Mouse (Mus musculus) kidney, embryonic 14.5 days (tissue): ENCODE measurements around the gene Dnal4. TPM values are rescaled to one million over a fixed set of nuclear protein-coding genes. Genes with fewer than 3 reads are reported as not detected.

Experiments used
- ATAC-seq: fragments of 200-750 bp; cut with Nextera tagmentation; 2 replicates; pipeline ENCODE4 v1.8.0; 2017; ENCODE audit warnings: moderate number of reproducible peaks, mild to moderate bottlenecking, moderate TSS enrichment, moderate library complexity; ENCODE audit not compliant: low FRiP score, low TSS enrichment
- H3K27ac ChIP-seq: fragments of 300-500 bp; sonication (generic); 2 replicates; pipeline ENCODE4 v1.5.1; 2014; ENCODE audit warnings: low read depth, mild to moderate bottlenecking, low read length, moderate library complexity, mixed read lengths
- H3K27me3 ChIP-seq: fragments of 300-500 bp; sonication (generic); 2 replicates; pipeline ENCODE4 v1.6.1; 2014; ENCODE audit warnings: mild to moderate bottlenecking, low read length; ENCODE audit not compliant: control insufficient read depth, insufficient read depth
- H3K36me3 ChIP-seq: fragments of 300-500 bp; sonication (generic); 2 replicates; pipeline ENCODE4 v1.6.1; 2014; ENCODE audit warnings: low read length, mixed read lengths; ENCODE audit not compliant: control insufficient read depth, insufficient read depth
- H3K4me1 ChIP-seq: fragments of 300-500 bp; sonication (generic); 2 replicates; pipeline ENCODE4 v1.6.1; 2014; ENCODE audit warnings: low read length, mixed read lengths; ENCODE audit not compliant: control insufficient read depth, insufficient read depth
- H3K4me2 ChIP-seq: fragments of 300-500 bp; sonication (generic); replicated peaks from 2 replicates; pipeline ENCODE4 v1.6.1; 2014; ENCODE audit warnings: low read depth, mild to moderate bottlenecking, low read length
- H3K4me3 ChIP-seq: fragments of 300-500 bp; sonication (generic); 2 replicates; pipeline ENCODE4 v1.5.1; 2014; ENCODE audit warnings: mild to moderate bottlenecking, low read length
- H3K9ac ChIP-seq: fragments of 300-500 bp; sonication (generic); 2 replicates; pipeline ENCODE4 v1.6.1; 2014; ENCODE audit warnings: low read depth, mild to moderate bottlenecking, low read length, moderate library complexity
- H3K9me3 ChIP-seq: fragments of 300-500 bp; sonication (generic); 2 replicates; pipeline ENCODE4 v1.6.1; 2016; ENCODE audit warnings: low read length; ENCODE audit not compliant: control insufficient read depth
- WGBS: fragments of 180-500 bp; shearing (Covaris S2); extraction: QIAGEN DNeasy Blood & Tissue Kit; methylation state at CpG from one replicate; pipeline ENCODE4 v1.1.7; 2014; 5-methylcytosine and 5-hydroxymethylcytosine counted together
- polyA plus RNA-seq: library from polyadenylated mRNA; unstranded; fragments of >200 nt; fragmentation: Nextera tagmentation; extraction: Ambion mirVana; gene quantifications from 2 replicates; pipeline ENCODE4 v1.2.1, GENCODE M21; 2014

The Dnal4 gene
- polyA plus RNA-seq, 1 experiment from 2014 or later: 60.1 TPM

GRCm38 (mm10) chr15:79733640-79734039, 44.0 kb downstream of the Dnal4 start:
- Histone ChIP-seq H3K27ac (no peak overlapping the region), H3K9ac (no peak overlapping the region), H3K9me3 (no peaks in the 10 kb centered on the region), H3K4me2 (no peak overlapping the region), H3K36me3 (peaks cover 74% of the 10 kb centered on the region), H3K27me3 (no peaks in the 10 kb centered on the region), H3K4me1 (no peaks in the 10 kb centered on the region; the same call in 1 of the 2 replicates), H3K4me3 (no peak overlapping the region)
- 78% methylated on average over 4 of the region's 4 CpGs for WGBS
- no peak for ATAC-seq

DNA sequence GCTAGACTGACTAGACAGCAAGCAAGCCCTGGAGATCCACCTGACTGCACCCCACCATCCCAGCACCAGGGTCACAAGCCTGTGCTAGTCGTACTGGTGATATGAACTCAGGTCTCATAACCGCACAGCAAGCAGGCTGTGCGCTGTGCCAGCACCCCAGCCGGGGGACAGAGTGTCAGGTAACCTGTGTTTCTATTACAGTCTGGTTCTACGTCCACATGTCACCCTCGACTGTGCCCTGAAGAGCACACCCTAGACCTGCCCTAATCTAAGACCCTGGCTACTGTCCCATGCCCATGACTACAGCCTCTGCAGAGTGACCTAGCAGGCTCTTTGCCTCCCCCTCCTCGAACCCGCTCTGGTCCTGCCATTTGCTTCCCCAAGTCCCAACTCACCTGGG, 44.5 kb downstream of the Dnal4 start:
- Histone ChIP-seq H3K9me3 (no peaks in the 10 kb centered on the region), H3K4me2 (no peak overlapping the region), H3K4me3 (no peak overlapping the region), H3K4me1 (no peaks in the 10 kb centered on the region), H3K36me3 (peaks cover 74% of the 10 kb centered on the region), H3K27me3 (no peaks in the 10 kb centered on the region), H3K27ac (no peak overlapping the region), H3K9ac (no peak overlapping the region)
- WGBS: 91% methylated on average over 8 of the region's 8 CpGs
- ATAC-seq: no peak

GRCm38 (mm10) chr15:79731554-79731953, 46.1 kb downstream of the Dnal4 start:
- Histone ChIP-seq H3K27ac (no peak overlapping the region), H3K4me3 (no peak overlapping the region), H3K4me2 (no peak overlapping the region), H3K36me3 (peaks cover 78% of the 10 kb centered on the region), H3K9ac (no peak overlapping the region), H3K27me3 (no peaks in the 10 kb centered on the region), H3K4me1 (no peaks in the 10 kb centered on the region), H3K9me3 (no peaks in the 10 kb centered on the region)
- no peak for ATAC-seq
- WGBS: 92% methylated on average over 7 of the region's 7 CpGs

GRCm38 (mm10) chr15:79728731-79729388, 48.8 kb downstream of the Dnal4 start:
- Histone ChIP-seq H3K4me2 (no peak overlapping the region), H3K9me3 (no peaks in the 10 kb centered on the region), H3K27ac (no peak overlapping the region), H3K36me3 (peaks cover 78% of the 10 kb centered on the region), H3K9ac (no peak overlapping the region), H3K4me3 (no peak overlapping the region), H3K4me1 (no peaks in the 10 kb centered on the region), H3K27me3 (no peaks in the 10 kb centered on the region)
- ATAC-seq: no peak
- WGBS: 68% methylated on average over 10 of the region's 10 CpGs

DNA sequence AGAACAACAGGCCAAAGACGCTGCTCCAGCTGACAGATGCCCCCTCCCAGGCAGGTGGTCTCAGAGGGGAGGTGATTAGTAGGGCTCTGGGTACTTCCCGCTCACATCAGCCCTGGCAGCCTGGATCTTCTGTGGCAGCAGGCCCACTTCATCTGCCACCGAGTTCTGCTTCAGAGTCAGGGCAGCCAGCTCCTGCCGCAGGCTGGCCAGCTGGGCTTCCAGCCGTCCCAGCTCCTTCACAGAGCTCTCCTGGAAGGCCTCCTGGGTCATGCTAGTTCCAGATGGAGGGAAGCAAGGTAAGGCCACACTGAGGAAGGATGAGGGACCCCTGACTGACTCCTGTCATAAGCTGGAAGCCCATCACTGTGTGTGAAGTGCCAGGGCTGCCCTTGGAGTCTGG, 49.3 kb downstream of the Dnal4 start:
- H3K4me3 ChIP-seq: no peak overlapping the region
- no peak for ATAC-seq
- H3K27me3 ChIP-seq: no peaks in the 10 kb centered on the region
- H3K27ac ChIP-seq: no peak overlapping the region
- peaks cover 72% of the 10 kb centered on the region for H3K36me3 ChIP-seq
- H3K9ac ChIP-seq: no peak overlapping the region
- no peaks in the 10 kb centered on the region for H3K9me3 ChIP-seq
- H3K4me2 ChIP-seq: no peak overlapping the region
- WGBS: 69% methylated on average over 5 of the region's 5 CpGs
- no peaks in the 10 kb centered on the region for H3K4me1 ChIP-seq

- H3K27ac ChIP-seq: no peak overlapping the region
- no peak overlapping the region for H3K4me3 ChIP-seq
- no peaks in the 10 kb centered on the region for H3K4me1 ChIP-seq
- no peaks in the 10 kb centered on the region for H3K27me3 ChIP-seq
- no peak overlapping the region for H3K9ac ChIP-seq
- no peak overlapping the region for H3K4me2 ChIP-seq
- peaks cover 68% of the 10 kb centered on the region for H3K36me3 ChIP-seq
- 95% methylated on average over 6 of the region's 6 CpGs for WGBS
- ATAC-seq: no peak
- H3K9me3 ChIP-seq: no peaks in the 10 kb centered on the region
These were observed 49.8 kb downstream of the Dnal4 start for GRCm38 (mm10) chr15:79727840-79728239.

DNA sequence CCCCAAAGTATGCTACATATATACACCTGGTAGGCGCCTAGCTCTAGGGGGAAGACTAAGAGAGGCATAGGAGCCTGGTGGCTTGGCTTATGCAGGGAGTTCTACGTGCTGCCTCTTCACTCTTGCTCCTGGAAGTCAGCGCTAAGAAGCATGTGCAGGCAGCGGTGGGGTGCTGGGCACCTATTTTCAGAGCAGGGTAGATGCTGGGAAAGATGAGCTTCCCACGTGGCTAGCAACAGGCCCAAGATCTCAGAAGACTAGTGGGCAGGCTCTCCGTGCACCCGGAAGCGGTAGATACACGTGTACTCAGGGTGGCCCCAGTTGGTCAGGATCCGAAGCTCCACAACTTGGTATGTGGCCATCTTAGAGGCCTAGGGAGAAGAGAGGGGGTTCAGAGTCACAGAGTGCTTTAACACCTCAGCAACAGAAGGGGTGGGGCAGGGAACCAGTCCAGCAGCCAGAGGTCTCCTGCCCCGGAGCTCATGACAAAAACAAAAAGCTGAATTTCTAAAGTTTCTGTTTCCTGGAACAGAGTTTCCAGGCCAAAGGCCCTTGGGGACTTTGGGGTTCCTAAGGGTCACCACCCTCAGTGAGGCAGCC, 52.4 kb downstream of the Dnal4 start:
- H3K4me2 ChIP-seq: no peak overlapping the region
- H3K27me3 ChIP-seq: no peaks in the 10 kb centered on the region
- H3K9me3 ChIP-seq: no peaks in the 10 kb centered on the region
- no peak overlapping the region for H3K4me3 ChIP-seq
- no peak for ATAC-seq
- H3K36me3 ChIP-seq: peaks cover 68% of the 10 kb centered on the region
- H3K9ac ChIP-seq: no peak overlapping the region
- H3K27ac ChIP-seq: no peak overlapping the region
- WGBS: 89% methylated on average over 11 of the region's 11 CpGs
- no peaks in the 10 kb centered on the region for H3K4me1 ChIP-seq

GRCm38 (mm10) chr15:79723439-79723838, 54.2 kb downstream of the Dnal4 start:
- Histone ChIP-seq H3K4me1 (no peaks in the 10 kb centered on the region), H3K9ac (no peak overlapping the region), H3K36me3 (peaks cover 73% of the 10 kb centered on the region), H3K4me3 (no peak overlapping the region), H3K9me3 (no peaks in the 10 kb centered on the region), H3K4me2 (no peak overlapping the region), H3K27ac (no peak overlapping the region), H3K27me3 (no peaks in the 10 kb centered on the region)
- ATAC-seq: no peak
- 16% methylated on average over 1 of the region's 1 CpGs for WGBS

DNA sequence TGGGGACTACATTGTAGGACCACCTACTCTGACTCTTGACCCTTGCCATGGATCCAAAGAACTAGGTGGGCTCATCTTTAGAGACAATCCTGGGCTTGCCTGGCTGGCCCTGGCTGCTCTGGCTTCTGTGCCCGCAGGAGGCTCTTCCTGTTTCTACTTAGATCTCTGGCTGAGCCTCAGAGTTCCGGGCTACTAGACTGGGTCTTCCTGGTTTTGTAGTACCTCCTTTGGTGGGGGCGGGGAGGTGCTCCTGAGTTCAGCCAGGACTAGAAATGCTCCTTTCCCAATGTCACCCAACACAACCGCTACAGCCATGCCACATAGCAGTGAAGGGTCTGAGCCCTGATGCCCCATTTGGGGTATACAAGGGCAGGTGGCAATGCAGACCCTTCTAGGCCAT, 56.9 kb downstream of the Dnal4 start:
- ATAC-seq: no peak
- H3K4me2 ChIP-seq: no peak overlapping the region
- H3K9me3 ChIP-seq: no peaks in the 10 kb centered on the region
- no peaks in the 10 kb centered on the region for H3K4me1 ChIP-seq
- H3K27ac ChIP-seq: no peak overlapping the region
- H3K27me3 ChIP-seq: no peaks in the 10 kb centered on the region
- 85% methylated on average over 4 of the region's 4 CpGs for WGBS
- H3K9ac ChIP-seq: no peak overlapping the region
- peaks cover 70% of the 10 kb centered on the region for H3K36me3 ChIP-seq
- H3K4me3 ChIP-seq: no peak overlapping the region
